Mouse (Mus musculus) erythroblast, embryonic 14.5 days (primary cell): Measurements from ENCODE around the gene Adam12.

Source experiments
- GATA1 ChIP-seq: IDR thresholded peaks from 2 replicates; pipeline ENCODE4 v1.6.1; 2012; ENCODE audit warnings: low read length, inconsistent platforms, mixed read lengths
- TAL1 ChIP-seq: IDR thresholded peaks from 3 replicates; pipeline ENCODE4 v1.6.1; 2012; ENCODE audit warnings: low read length, inconsistent platforms, mixed read lengths

GRCm38 (mm10) chr7:133858506-133858905 lies 373.4 kb downstream of the Adam12 start:
- TF ChIP-seq GATA1 (no peak), TAL1 (no peak)
